Mouse (Mus musculus) heart, embryonic 16.5 days (tissue): ENCODE measurements around the gene Copz2. TPM values are rescaled to one million over a fixed set of nuclear protein-coding genes. Genes with fewer than 3 reads are reported as not detected.
"Not testable (repeated sequence)": the region's sequence is repeated elsewhere in the genome, so short reads cannot be mapped to it uniquely, and the experiment has no call there.

Experiments
- ATAC-seq: fragments of 200-750 bp; cut with Nextera tagmentation; replicated peaks from 2 replicates; pipeline ENCODE4 v1.8.0; 2017; ENCODE audit warnings: moderate number of reproducible peaks; ENCODE audit not compliant: insufficient read depth, low FRiP score; ENCODE audit errors: extremely low read depth
- H3K27ac ChIP-seq: fragments of 300-500 bp; sonication (generic); 2 replicates; pipeline ENCODE4 v1.5.1; 2014; ENCODE audit warnings: mild to moderate bottlenecking, low read length, control low read depth, moderate library complexity
- H3K27me3 ChIP-seq: fragments of 300-500 bp; sonication (generic); 2 replicates; pipeline ENCODE4 v1.6.1; 2014; ENCODE audit warnings: low read length, mixed read lengths; ENCODE audit not compliant: control insufficient read depth, insufficient read depth
- H3K36me3 ChIP-seq: fragments of 300-500 bp; sonication (generic); 2 replicates; pipeline ENCODE4 v1.6.1; 2014; ENCODE audit not compliant: control insufficient read depth, insufficient read depth
- H3K4me1 ChIP-seq: fragments of 300-500 bp; sonication (generic); 2 replicates; pipeline ENCODE4 v1.6.1; 2014; ENCODE audit warnings: low read length, mixed read lengths; ENCODE audit not compliant: control insufficient read depth, insufficient read depth
- H3K4me2 ChIP-seq: fragments of 300-500 bp; sonication (generic); 2 replicates; pipeline ENCODE4 v1.6.1; 2014; ENCODE audit warnings: low read depth, mild to moderate bottlenecking, control low read depth, low read length
- H3K4me3 ChIP-seq: fragments of 300-500 bp; sonication (generic); 2 replicates; pipeline ENCODE4 v1.5.1; 2014; ENCODE audit warnings: mild to moderate bottlenecking, control low read depth, low read length
- H3K9ac ChIP-seq: fragments of 300-500 bp; sonication (generic); 2 replicates; pipeline ENCODE4 v1.6.1; 2014; ENCODE audit warnings: low read length, control low read depth
- H3K9me3 ChIP-seq: fragments of 300-500 bp; sonication (generic); replicated peaks from 2 replicates; pipeline ENCODE4 v1.6.1; 2016; ENCODE audit warnings: low read length; ENCODE audit not compliant: control insufficient read depth
- WGBS: fragments of 180-500 bp; shearing (Covaris S2); extraction: QIAGEN DNeasy Blood & Tissue Kit; methylation state at CpG from one replicate; pipeline ENCODE4 v1.1.7; 2014; 5-methylcytosine and 5-hydroxymethylcytosine counted together
- polyA plus RNA-seq: library from polyadenylated mRNA; unstranded; fragments of >200 nt; fragmentation: Nextera tagmentation; extraction: Ambion mirVana; gene quantifications from 2 replicates; pipeline ENCODE4 v1.2.1, GENCODE M21; 2015

Gene Copz2
- 118 and 129 TPM in 2 replicates for polyA plus RNA-seq

GRCm38 (mm10) chr11:96849681-96850467 is at the start of gene Copz2:
Gene Copz2 (plus strand): TSS chr11:96849870.
- Histone ChIP-seq H3K27ac (peak within 1 kb of the TSS; percentile 53), H3K9me3 (0 out of 2 replicates have a peak, but pooled peaks cover 3% of the 10 kb centered on the region), H3K4me1 (peaks cover 7% of the 10 kb centered on the region), H3K36me3 (peaks cover 2% of the 10 kb centered on the region; the same call in 1 of the 2 replicates), H3K4me3 (peak within 1 kb of the TSS; percentile 73), H3K27me3 (no peaks in the 10 kb centered on the region), H3K9ac (peak within 1 kb of the TSS; percentile 85), H3K4me2 (peak within 1 kb of the TSS; percentile 84)
- WGBS = under 1% methylated on average over 54 of the region's 60 CpGs
- ATAC-seq = peak; percentile 88

- Histone ChIP-seq H3K9me3 (no peaks in the 10 kb centered on the region), H3K9ac (no peak overlapping the region), H3K4me2 (no peak overlapping the region), H3K36me3 (peaks cover 64% of the 10 kb centered on the region), H3K4me1 (no peaks in the 10 kb centered on the region), H3K4me3 (no peak overlapping the region), H3K27ac (no peak overlapping the region), H3K27me3 (no peaks in the 10 kb centered on the region)
- WGBS = 88% methylated on average over 5 of the region's 5 CpGs
- no peak for ATAC-seq
Observed at GRCm38 (mm10) chr11:96805606-96806005, 44.1 kb upstream of the Copz2 start.

- Histone ChIP-seq H3K9ac (no peak overlapping the region), H3K27me3 (no peaks in the 10 kb centered on the region), H3K4me2 (no peak overlapping the region), H3K27ac (no peak overlapping the region), H3K4me1 (no peaks in the 10 kb centered on the region), H3K36me3 (peaks cover 56% of the 10 kb centered on the region), H3K4me3 (no peak overlapping the region), H3K9me3 (no peaks in the 10 kb centered on the region)
- ATAC-seq = no peak
- 14% methylated on average over 1 of the region's 1 CpGs for WGBS
Observed at GRCm38 (mm10) chr11:96808066-96808465, 41.6 kb upstream of the Copz2 start.

GRCm38 (mm10) chr11:96809562-96810235 is 40.0 kb upstream of the Copz2 start:
- Histone ChIP-seq H3K4me2 (no peak overlapping the region), H3K4me1 (no peaks in the 10 kb centered on the region), H3K36me3 (peaks cover 55% of the 10 kb centered on the region), H3K9ac (no peak overlapping the region), H3K27me3 (no peaks in the 10 kb centered on the region), H3K4me3 (no peak overlapping the region), H3K9me3 (no peaks in the 10 kb centered on the region), H3K27ac (no peak overlapping the region)
- 88% methylated on average over 6 of the region's 6 CpGs for WGBS
- ATAC-seq = no peak

- not testable (repeated sequence) for H3K4me3 ChIP-seq, H3K27me3 ChIP-seq, H3K9me3 ChIP-seq, ATAC-seq, H3K27ac ChIP-seq, H3K4me2 ChIP-seq, H3K4me1 ChIP-seq, H3K9ac ChIP-seq
- H3K36me3 ChIP-seq = peaks cover 52% of the 10 kb centered on the region
- 88% methylated on average over 1 of the region's 1 CpGs for WGBS
Observed at GRCm38 (mm10) chr11:96811188-96811587, 38.5 kb upstream of the Copz2 start.

GRCm38 (mm10) chr11:96813455-96813854 is 36.2 kb upstream of the Copz2 start:
- Histone ChIP-seq H3K27ac (no peak overlapping the region), H3K4me1 (no peaks in the 10 kb centered on the region), H3K27me3 (no peaks in the 10 kb centered on the region), H3K4me2 (no peak overlapping the region), H3K4me3 (no peak overlapping the region), H3K9ac (no peak overlapping the region), H3K9me3 (no peaks in the 10 kb centered on the region), H3K36me3 (peaks cover 62% of the 10 kb centered on the region)
- no peak for ATAC-seq
- WGBS = 84% methylated on average over 4 of the region's 4 CpGs

- no peaks in the 10 kb centered on the region for H3K9me3 ChIP-seq
- H3K9ac ChIP-seq = no peak overlapping the region
- no peaks in the 10 kb centered on the region for H3K27me3 ChIP-seq
- H3K4me1 ChIP-seq = no peaks in the 10 kb centered on the region
- ATAC-seq = no peak
- peaks cover 62% of the 10 kb centered on the region for H3K36me3 ChIP-seq
- WGBS = 86% methylated on average over 5 of the region's 5 CpGs
- no peak overlapping the region for H3K27ac ChIP-seq
- H3K4me2 ChIP-seq = no peak overlapping the region
- H3K4me3 ChIP-seq = no peak overlapping the region
Observed at GRCm38 (mm10) chr11:96813920-96814319, 35.8 kb upstream of the Copz2 start.

GRCm38 (mm10) chr11:96814443-96814842 is 35.2 kb upstream of the Copz2 start:
- ATAC-seq = no peak
- Histone ChIP-seq H3K9ac (no peak overlapping the region), H3K9me3 (no peaks in the 10 kb centered on the region), H3K4me1 (no peaks in the 10 kb centered on the region), H3K27ac (no peak overlapping the region), H3K27me3 (no peaks in the 10 kb centered on the region), H3K36me3 (peaks cover 63% of the 10 kb centered on the region), H3K4me2 (no peak overlapping the region), H3K4me3 (no peak overlapping the region)
- 75% methylated on average over 2 of the region's 2 CpGs for WGBS

- Histone ChIP-seq H3K27ac (no peak overlapping the region), H3K27me3 (no peaks in the 10 kb centered on the region), H3K9me3 (no peaks in the 10 kb centered on the region), H3K4me1 (no peaks in the 10 kb centered on the region), H3K4me2 (no peak overlapping the region), H3K36me3 (peaks cover 67% of the 10 kb centered on the region), H3K4me3 (no peak overlapping the region), H3K9ac (no peak overlapping the region)
- 100% methylated on average over 2 of the region's 2 CpGs for WGBS
- no peak for ATAC-seq
Observed at GRCm38 (mm10) chr11:96815895-96816294, 33.8 kb upstream of the Copz2 start.
